Mouse (Mus musculus) hindbrain, embryonic 10.5 days (tissue): ENCODE results near the gene Elavl3. TPM values are rescaled to one million over a fixed set of nuclear protein-coding genes. Genes with fewer than 3 reads are reported as not detected.
A peak's percentile ranks its signal among the peaks of the same experiment; 100 is the strongest.

Experiments used
- DNase-seq: peaks from one replicate; pipeline ENCODE4 v3.0.0-alpha.2; 2017; ENCODE audit warnings: low spot score
- H3K27ac ChIP-seq: fragments of 300-500 bp; sonication (generic); 2 replicates; pipeline ENCODE4 v1.5.1; 2016; ENCODE audit warnings: mild to moderate bottlenecking, moderate library complexity
- H3K27me3 ChIP-seq: fragments of 300-500 bp; sonication (generic); 2 replicates; pipeline ENCODE4 v1.6.1; 2016; ENCODE audit warnings: mild to moderate bottlenecking; ENCODE audit not compliant: poor library complexity, insufficient read depth, severe bottlenecking
- H3K36me3 ChIP-seq: fragments of 300-500 bp; sonication (generic); 2 replicates; pipeline ENCODE4 v1.6.1; 2016; ENCODE audit warnings: mild to moderate bottlenecking, moderate library complexity
- H3K4me1 ChIP-seq: fragments of 300-500 bp; sonication (generic); replicated peaks from 2 replicates; pipeline ENCODE4 v1.6.1; 2016; ENCODE audit warnings: mild to moderate bottlenecking
- H3K4me3 ChIP-seq: fragments of 300-500 bp; sonication (generic); 2 replicates; pipeline ENCODE4 v1.5.1; 2016; ENCODE audit warnings: mild to moderate bottlenecking, moderate library complexity
- H3K9me3 ChIP-seq: fragments of 300-500 bp; sonication (generic); 2 replicates; pipeline ENCODE4 v1.6.1; 2016; ENCODE audit warnings: mild to moderate bottlenecking, moderate library complexity
- WGBS: fragments of 180-500 bp; shearing (Covaris S2); methylation state at CpG from one replicate; pipeline ENCODE4 v1.1.7; 2016; 5-methylcytosine and 5-hydroxymethylcytosine counted together
- polyA plus RNA-seq: library from polyadenylated mRNA; unstranded; fragments of >200 nt; fragmentation: Nextera tagmentation; extraction: Ambion mirVana; gene quantifications from 2 replicates; pipeline ENCODE4 v1.2.1, GENCODE M21; 2016

Gene Elavl3
- polyA plus RNA-seq, 1 experiment from 2014 or later: 57.1 TPM

DNA sequence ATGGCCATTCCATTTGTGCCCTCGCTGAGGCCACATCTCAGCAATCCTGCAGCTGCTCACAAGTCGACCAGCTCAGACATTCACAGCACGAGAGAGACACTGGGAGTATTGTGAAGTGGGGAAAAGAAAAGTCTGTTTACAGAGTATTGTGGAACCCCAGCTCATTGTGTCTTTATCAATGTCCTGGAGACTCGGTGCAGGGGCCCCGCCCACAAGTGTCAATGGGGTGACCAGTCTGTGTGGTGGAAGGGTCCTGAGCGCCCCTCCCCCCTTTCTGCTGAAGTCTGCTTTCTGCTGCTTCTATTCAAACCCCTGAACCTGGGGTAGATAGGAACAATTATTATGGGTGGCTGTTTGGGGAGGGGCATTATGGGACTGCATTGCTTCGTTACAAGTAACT, 23.4 kb downstream of the Elavl3 start:
- no peaks in the 10 kb centered on the region for H3K9me3 ChIP-seq
- H3K27ac ChIP-seq: peak overlapping the region; percentile 73
- peaks cover 70% of the 10 kb centered on the region for H3K4me1 ChIP-seq
- H3K27me3 ChIP-seq: peaks cover 6% of the 10 kb centered on the region; the same call in 1 of the 2 replicates
- H3K36me3 ChIP-seq: peaks cover 86% of the 10 kb centered on the region
- 29% methylated on average over 7 of the region's 7 CpGs for whole genome bisulfite sequencing
- H3K4me3 ChIP-seq: peak overlapping the region; percentile 0; the same call in 1 of the 2 replicates
- peak; percentile 76 for DNase-seq

- Histone ChIP-seq H3K9me3 (no peaks in the 10 kb centered on the region), H3K36me3 (peaks cover 70% of the 10 kb centered on the region), H3K27me3 (peaks cover 1% of the 10 kb centered on the region; the same call in 1 of the 2 replicates), H3K4me1 (peaks cover 60% of the 10 kb centered on the region), H3K4me3 (no peak overlapping the region), H3K27ac (peak overlapping the region; percentile 78)
- WGBS: 36% methylated on average over 8 of the region's 8 CpGs
- DNase-seq: peak; percentile 54
These were observed 27.2 kb downstream of the Elavl3 start for GRCm38 (mm10) chr9:22024592-22024991.

- WGBS: 81% methylated on average over 7 of the region's 7 CpGs
- Histone ChIP-seq H3K27ac (no peak overlapping the region), H3K4me1 (peaks cover 25% of the 10 kb centered on the region), H3K4me3 (no peak overlapping the region), H3K27me3 (no peaks in the 10 kb centered on the region), H3K36me3 (peaks cover 75% of the 10 kb centered on the region), H3K9me3 (no peaks in the 10 kb centered on the region)
- no peak for DNase-seq
These were observed 34.5 kb downstream of the Elavl3 start for GRCm38 (mm10) chr9:22017208-22017825.

GRCm38 (mm10) chr9:22016245-22016644, 35.6 kb downstream of the Elavl3 start:
- peaks cover 82% of the 10 kb centered on the region for H3K36me3 ChIP-seq
- peaks cover 28% of the 10 kb centered on the region for H3K4me1 ChIP-seq
- no peak overlapping the region for H3K4me3 ChIP-seq
- H3K27ac ChIP-seq: 0 out of 2 replicates have a peak overlapping the region, but pooled peaks have one; percentile 29
- DNase-seq: no peak
- no peaks in the 10 kb centered on the region for H3K27me3 ChIP-seq
- H3K9me3 ChIP-seq: no peaks in the 10 kb centered on the region
- 70% methylated on average over 10 of the region's 10 CpGs for WGBS

GRCm38 (mm10) chr9:22012731-22013130, 39.1 kb downstream of the Elavl3 start:
- Histone ChIP-seq H3K4me3 (no peak overlapping the region), H3K27ac (no peak overlapping the region), H3K9me3 (no peaks in the 10 kb centered on the region), H3K27me3 (no peaks in the 10 kb centered on the region), H3K4me1 (peaks cover 36% of the 10 kb centered on the region), H3K36me3 (peaks cover 92% of the 10 kb centered on the region)
- no peak for DNase-seq
- WGBS: 93% methylated on average over 13 of the region's 13 CpGs

GRCm38 (mm10) chr9:22011055-22011454, 40.8 kb downstream of the Elavl3 start:
- 87% methylated on average over 5 of the region's 5 CpGs for WGBS
- peaks cover 95% of the 10 kb centered on the region for H3K36me3 ChIP-seq
- no peaks in the 10 kb centered on the region for H3K9me3 ChIP-seq
- H3K4me3 ChIP-seq: no peak overlapping the region
- peak overlapping the region; percentile 26; the same call in 1 of the 2 replicates for H3K27ac ChIP-seq
- H3K4me1 ChIP-seq: peaks cover 28% of the 10 kb centered on the region
- no peaks in the 10 kb centered on the region for H3K27me3 ChIP-seq
- no peak for DNase-seq

DNA sequence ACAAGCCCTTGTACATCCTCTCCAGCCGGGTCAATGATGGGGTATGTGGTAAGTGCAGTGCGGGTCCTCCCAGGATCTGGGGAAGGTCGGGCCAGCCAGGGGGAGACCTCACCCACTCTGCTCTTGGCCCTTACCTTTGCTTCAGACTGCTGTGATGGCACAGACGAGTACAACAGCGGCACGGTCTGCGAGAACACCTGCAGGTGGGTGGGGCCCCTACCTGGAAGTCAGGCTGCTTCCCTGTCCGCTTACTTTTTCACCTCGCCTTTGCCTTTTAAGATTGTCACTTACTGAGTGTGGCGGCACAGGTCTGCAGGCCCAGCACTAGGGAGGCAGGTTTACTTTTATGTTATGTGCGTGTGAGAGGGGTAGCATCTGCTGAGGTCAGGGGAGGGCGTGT, 47.3 kb downstream of the Elavl3 start:
- peak overlapping the region; percentile 87 for H3K4me3 ChIP-seq
- no peaks in the 10 kb centered on the region for H3K9me3 ChIP-seq
- no peaks in the 10 kb centered on the region for H3K27me3 ChIP-seq
- H3K27ac ChIP-seq: no peak overlapping the region
- peaks cover 58% of the 10 kb centered on the region for H3K36me3 ChIP-seq
- 94% methylated on average over 12 of the region's 12 CpGs for WGBS
- no peak for DNase-seq
- peaks cover 33% of the 10 kb centered on the region for H3K4me1 ChIP-seq

DNA sequence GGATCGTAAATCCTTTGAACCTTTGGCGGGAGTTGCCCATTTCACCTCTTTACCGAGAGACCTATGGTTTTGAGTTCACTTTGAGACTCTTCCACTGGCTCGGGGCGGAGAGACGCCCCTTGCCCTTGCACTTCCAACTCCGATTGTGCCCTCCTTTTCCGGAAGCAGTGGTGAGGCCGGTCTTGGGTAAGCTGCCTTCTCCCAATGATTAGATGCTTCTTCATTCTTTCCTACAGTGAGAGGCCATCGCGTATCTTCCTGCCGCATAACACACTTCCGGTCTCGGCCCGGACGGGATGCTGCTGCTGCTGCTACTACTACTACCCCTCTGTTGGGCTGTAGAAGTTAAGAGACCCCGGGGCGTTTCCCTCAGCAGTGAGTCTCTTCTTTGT, 48.7 kb downstream of the Elavl3 start:
- DNase-seq: no peak
- H3K9me3 ChIP-seq: no peaks in the 10 kb centered on the region

DNA sequence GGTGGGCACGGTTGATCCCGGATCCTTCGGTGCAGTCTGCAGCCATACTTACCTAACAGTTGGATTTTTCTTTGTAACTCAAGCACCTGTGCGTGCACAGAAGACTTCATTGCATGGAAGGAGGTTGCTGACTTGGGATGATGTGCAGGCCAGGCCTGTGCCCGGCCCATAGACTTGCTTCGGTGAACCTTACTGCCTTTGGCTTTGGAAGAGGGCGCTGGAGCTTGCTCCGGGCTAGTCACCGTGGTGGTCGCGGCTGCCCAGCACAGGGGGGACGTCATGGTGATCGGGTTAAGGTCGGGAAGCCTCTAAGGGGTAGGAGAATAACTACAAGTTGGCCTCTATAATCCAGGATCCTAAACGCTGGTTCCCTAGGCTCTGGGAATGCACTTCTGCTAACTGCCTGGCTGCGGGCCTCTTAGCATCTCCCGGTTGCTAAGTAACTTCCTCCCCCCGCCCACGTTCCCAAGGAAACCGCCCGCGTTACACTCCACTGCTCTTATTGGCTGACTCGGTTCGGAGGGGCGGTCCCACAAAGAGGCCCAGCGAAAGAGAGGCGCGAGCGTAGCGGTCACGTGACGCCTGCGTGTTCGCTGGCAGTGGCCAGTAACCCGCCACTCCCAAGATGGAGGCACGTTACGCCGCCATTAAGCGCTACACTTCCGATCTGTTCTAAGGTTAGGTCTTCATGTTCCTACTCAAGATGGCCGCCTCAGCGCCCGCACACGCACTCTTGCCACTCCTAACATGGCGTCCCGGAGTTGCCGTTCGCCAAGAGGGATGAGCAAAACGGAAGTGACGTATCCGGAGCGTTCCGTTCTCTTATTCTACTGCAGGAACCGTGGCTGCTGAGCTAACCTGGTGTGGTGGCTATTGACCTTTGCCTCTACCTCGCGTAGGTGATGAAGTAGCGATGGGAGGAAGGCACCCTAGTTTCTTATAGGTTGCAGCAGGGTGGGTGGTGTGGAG, 49.3 kb downstream of the Elavl3 start, which contains the start of the genes Ccdc151 and Prkcsh:
Ccdc151 (minus strand) TSS at position 441 of the 969 bp plus-strand sequence.
Prkcsh (plus strand) TSS at position 613 of the 969 bp plus-strand sequence.
- H3K36me3 ChIP-seq: peaks cover 37% of the 10 kb centered on the region
- WGBS: 6% methylated on average over 57 of the region's 57 CpGs
- DNase-seq: peak; percentile 100
- H3K9me3 ChIP-seq: no peaks in the 10 kb centered on the region
- 0 out of 2 replicates have a peak, but pooled peaks cover 3% of the 10 kb centered on the region for H3K27me3 ChIP-seq
- peak within 1 kb of the TSS; percentile 88 for H3K27ac ChIP-seq
- H3K4me1 ChIP-seq: peaks cover 32% of the 10 kb centered on the region
- peak within 1 kb of the TSS; percentile 87 for H3K4me3 ChIP-seq

More for the DNA sequence above, 48.7 kb downstream of the Elavl3 start:
- 1% methylated on average over 18 of the region's 18 CpGs for WGBS
- Histone ChIP-seq H3K4me1 (peaks cover 32% of the 10 kb centered on the region), H3K36me3 (peaks cover 44% of the 10 kb centered on the region), H3K4me3 (peak overlapping the region; percentile 87), H3K27me3 (0 out of 2 replicates have a peak, but pooled peaks cover 2% of the 10 kb centered on the region), H3K27ac (peak overlapping the region; percentile 88)

- H3K36me3 ChIP-seq: peaks cover 29% of the 10 kb centered on the region
- H3K4me3 ChIP-seq: peak overlapping the region; percentile 87; the same call in 1 of the 2 replicates
- peaks cover 32% of the 10 kb centered on the region for H3K4me1 ChIP-seq
- no peaks in the 10 kb centered on the region for H3K9me3 ChIP-seq
- 86% methylated on average over 4 of the region's 4 CpGs for WGBS
- no peak for DNase-seq
- H3K27me3 ChIP-seq: 0 out of 2 replicates have a peak, but pooled peaks cover 3% of the 10 kb centered on the region
- H3K27ac ChIP-seq: peak overlapping the region; percentile 85; the same call in 1 of the 2 replicates
These were observed 50.2 kb downstream of the Elavl3 start for GRCm38 (mm10) chr9:22001633-22002032.

GRCm38 (mm10) chr9:22000296-22000695, 51.5 kb downstream of the Elavl3 start:
- 0 out of 2 replicates have a peak, but pooled peaks cover 3% of the 10 kb centered on the region for H3K27me3 ChIP-seq
- H3K36me3 ChIP-seq: peaks cover 16% of the 10 kb centered on the region
- H3K9me3 ChIP-seq: peaks cover 6% of the 10 kb centered on the region
- 95% methylated on average over 6 of the region's 6 CpGs for WGBS
- no peak overlapping the region for H3K4me3 ChIP-seq
- H3K4me1 ChIP-seq: peaks cover 26% of the 10 kb centered on the region
- no peak overlapping the region for H3K27ac ChIP-seq
- no peak for DNase-seq

DNA sequence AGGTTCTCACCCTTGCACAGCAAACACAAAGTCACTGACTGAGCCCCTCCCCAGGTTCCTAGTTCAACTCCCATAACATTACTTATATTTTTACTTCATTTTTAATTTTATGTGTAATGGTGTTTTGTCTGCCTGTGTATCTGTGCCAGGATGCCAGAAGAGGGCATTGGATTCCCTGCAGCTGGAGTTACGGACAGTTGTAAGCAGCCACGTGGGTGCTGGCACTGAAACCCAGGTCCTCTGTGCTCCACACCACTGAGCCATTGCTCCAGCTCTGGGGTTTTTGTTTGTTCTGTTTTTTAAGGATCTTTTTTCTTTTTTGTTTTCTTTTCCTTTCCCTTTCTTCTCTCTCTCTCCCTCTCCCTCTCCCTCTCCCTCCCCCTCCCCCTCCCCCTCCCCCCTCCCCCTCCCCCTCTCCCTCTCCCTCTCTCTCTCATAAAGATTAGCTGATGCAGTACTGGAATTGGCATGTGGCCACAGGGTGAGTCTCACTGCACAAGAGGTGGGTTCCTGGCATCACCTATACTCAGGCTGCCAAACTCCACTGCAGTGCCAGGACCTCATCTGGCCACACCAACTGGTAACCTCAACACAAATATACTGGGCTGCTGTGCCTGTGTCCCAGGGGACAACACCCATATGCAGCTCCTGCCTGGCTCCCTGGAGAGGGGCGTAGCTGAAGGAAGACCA, 55.5 kb downstream of the Elavl3 start:
- no peaks in the 10 kb centered on the region for H3K36me3 ChIP-seq
- no peak overlapping the region for H3K4me3 ChIP-seq
- no peaks in the 10 kb centered on the region for H3K4me1 ChIP-seq
- H3K27me3 ChIP-seq: peaks cover 27% of the 10 kb centered on the region
- no peak for DNase-seq
- no peak overlapping the region for H3K27ac ChIP-seq
- WGBS: 86% methylated on average over 3 of the region's 3 CpGs
- peaks cover 6% of the 10 kb centered on the region for H3K9me3 ChIP-seq
